In genomic region chr5:105651561-105651991, GRCm38 (mm10) we compare ENCODE assay signal across 9 mouse cellular contexts. TPM values are rescaled to one million over a fixed set of nuclear protein-coding genes. Genes with fewer than 3 reads are reported as not detected.
A peak's percentile ranks its signal among the peaks of the same experiment; 100 is the strongest.
DNase-seq lines count a peak whose midpoint lies in the region; ATAC-seq and TF ChIP-seq lines count a peak whose summit lies in the region.
"Had no signal": no experiment of that assay in that cellular context is flagged by ENCODE, and none has a peak within 500 bp of the region (broad histone marks: within the 10 kb centered on the region; RNA-seq: fewer than 3 reads in every experiment).

No protein-coding gene starts in this region.

- no peak for ATAC-seq in lung, embryonic 14.5 days (ENCODE audit: insufficient read depth)
- no peak for ATAC-seq in neural tube, embryonic 11.5 days (ENCODE audit: insufficient read depth, low FRiP score, low TSS enrichment)

- peak; percentile 57 for DNase-seq in lung, embryonic 14.5 days
- DNase-seq in lung, postnatal 36 days, result no peak
- no peak for DNase-seq in embryonic facial prominence, embryonic 10.5 days (ENCODE audit: low spot score)
- DNase-seq in kidney, postnatal 4 days, result peak; percentile 32 to 49
- DNase-seq in neural tube, embryonic 11.5 days (ENCODE audit: low spot score), result peak; percentile 17
- DNase-seq in right cerebral cortex, postnatal 4 days, result no peak
- DNase-seq in gastrocnemius, adult 18-20 months (ENCODE audit: low spot score), result no peak
- no peak for DNase-seq in forebrain, embryonic 10.5 days (ENCODE audit: extremely low spot score, low spot score)
- DNase-seq: cerebellum, adult 2 months had no signal

- H3K27ac ChIP-seq in lung, embryonic 14.5 days (ENCODE audit: low read depth), result peak overlapping the region; percentile 43; the same call in 1 of the 2 replicates
- H3K27ac ChIP-seq in embryonic facial prominence, embryonic 10.5 days (replicated peaks), result 0 out of 2 replicates have a peak overlapping the region, but pooled peaks have one; percentile 40
- no peak overlapping the region for H3K27ac ChIP-seq in neural tube, embryonic 11.5 days (ENCODE audit: low read depth, low read length)
- no peak overlapping the region for H3K27ac ChIP-seq in forebrain, embryonic 10.5 days

- no peak for TF ChIP-seq CTCF in lung, embryonic 14.5 days (IDR thresholded peaks at IDR 0.05; ENCODE audit: low read depth)

- no peaks in the 10 kb centered on the region for H3K27me3 ChIP-seq in lung, embryonic 14.5 days (ENCODE audit: insufficient read depth, low read length)
- H3K27me3 ChIP-seq in embryonic facial prominence, embryonic 10.5 days (replicated peaks; ENCODE audit: low read depth, poor library complexity, severe bottlenecking), result peaks cover 9% of the 10 kb centered on the region; the same call in 1 of the 2 replicates
- H3K27me3 ChIP-seq in neural tube, embryonic 11.5 days (ENCODE audit: control insufficient read depth, insufficient read depth, low read length), result no peaks in the 10 kb centered on the region
- H3K27me3 ChIP-seq in forebrain, embryonic 10.5 days (ENCODE audit: poor library complexity, severe bottlenecking), result peaks cover 15% of the 10 kb centered on the region; the same call in 1 of the 2 replicates

- H3K36me3 ChIP-seq in lung, embryonic 14.5 days (ENCODE audit: insufficient read depth), result no peaks in the 10 kb centered on the region
- no peaks in the 10 kb centered on the region for H3K36me3 ChIP-seq in embryonic facial prominence, embryonic 10.5 days (replicated peaks)
- H3K36me3 ChIP-seq in neural tube, embryonic 11.5 days (ENCODE audit: control insufficient read depth, insufficient read depth, low read length), result no peaks in the 10 kb centered on the region
- H3K36me3 ChIP-seq in forebrain, embryonic 10.5 days (replicated peaks), result no peaks in the 10 kb centered on the region

- H3K4me1 ChIP-seq in lung, embryonic 14.5 days (ENCODE audit: insufficient read depth), result peaks cover 6% of the 10 kb centered on the region; the same call in 1 of the 2 replicates
- H3K4me1 ChIP-seq in embryonic facial prominence, embryonic 10.5 days, result peaks cover 31% of the 10 kb centered on the region
- H3K4me1 ChIP-seq in neural tube, embryonic 11.5 days (ENCODE audit: control insufficient read depth, insufficient read depth, low read length), result no peaks in the 10 kb centered on the region
- peaks cover 22% of the 10 kb centered on the region for H3K4me1 ChIP-seq in forebrain, embryonic 10.5 days

- no peak overlapping the region for H3K9ac ChIP-seq in lung, embryonic 14.5 days
- H3K9ac ChIP-seq in neural tube, embryonic 11.5 days (ENCODE audit: low read length), result no peak overlapping the region; the same call in 1 of the 2 replicates

- H3K4me3 ChIP-seq in lung, embryonic 14.5 days (ENCODE audit: low read depth, low read length), result no peak overlapping the region
- no peak overlapping the region for H3K4me3 ChIP-seq in embryonic facial prominence, embryonic 10.5 days
- H3K4me3 ChIP-seq in neural tube, embryonic 11.5 days (ENCODE audit: low read depth, low read length), result no peak overlapping the region
- H3K4me3 ChIP-seq in forebrain, embryonic 10.5 days, result no peak overlapping the region

- no peaks in the 10 kb centered on the region for H3K9me3 ChIP-seq in lung, embryonic 14.5 days (ENCODE audit: low read depth, low read length)
- no peaks in the 10 kb centered on the region for H3K9me3 ChIP-seq in embryonic facial prominence, embryonic 10.5 days
- H3K9me3 ChIP-seq in neural tube, embryonic 11.5 days (ENCODE audit: control insufficient read depth, low read length), result no peaks in the 10 kb centered on the region
- no peaks in the 10 kb centered on the region for H3K9me3 ChIP-seq in forebrain, embryonic 10.5 days

- peak overlapping the region; percentile 33; the same call in 1 of the 2 replicates for H3K4me2 ChIP-seq in lung, embryonic 14.5 days
- H3K4me2 ChIP-seq in neural tube, embryonic 11.5 days (ENCODE audit: low read depth), result no peak overlapping the region

- 21% methylated on average over 11 of the region's 11 CpGs for WGBS in lung, embryonic 14.5 days
- WGBS in embryonic facial prominence, embryonic 10.5 days, result 49% methylated on average over 11 of the region's 11 CpGs
- WGBS in neural tube, embryonic 11.5 days, result 48% methylated on average over 11 of the region's 11 CpGs
- WGBS in forebrain, embryonic 10.5 days, result 79% methylated on average over 11 of the region's 11 CpGs

RNA-seq across cellular contexts. Expression of gene Lrrc8d, which starts 48.2 kb away (rescaled TPM):
- polyA plus RNA-seq in lung, embryonic 14.5 days (2014; fragmentation: Nextera tagmentation; extraction: Ambion mirVana), result 25.0 and 27.1 TPM in 2 replicates
- 22.2 TPM in 2 replicates for polyA plus RNA-seq in embryonic facial prominence, embryonic 10.5 days (2016; fragmentation: Nextera tagmentation; extraction: Ambion mirVana)
- 28.1 and 28.6 TPM in 2 replicates for polyA plus RNA-seq in neural tube, embryonic 11.5 days (2014; fragmentation: Nextera tagmentation; extraction: Ambion mirVana)
- 1 to 10 TPM; 3.3 to 5.0 TPM for total RNA-seq in gastrocnemius, adult 18-20 months (2021)
- 19.9 and 20.1 TPM in 2 replicates for polyA plus RNA-seq in forebrain, embryonic 10.5 days (2016; fragmentation: Nextera tagmentation; extraction: Ambion mirVana)

Comparison
In these comparisons a context has a peak if more than half of its experiments do, and no peak if none do; other contexts are left out.
1. DNase-seq: peak in lung, embryonic 14.5 days (single experiment), kidney, postnatal 4 days (2 of 2) and neural tube, embryonic 11.5 days (single experiment); none in lung, postnatal 36 days (single experiment), embryonic facial prominence, embryonic 10.5 days (single experiment), right cerebral cortex, postnatal 4 days (single experiment), gastrocnemius, adult 18-20 months (single experiment) and forebrain, embryonic 10.5 days (single experiment).
2. H3K27ac ChIP-seq: peak in lung, embryonic 14.5 days (single experiment) and embryonic facial prominence, embryonic 10.5 days (single experiment); none in neural tube, embryonic 11.5 days (single experiment) and forebrain, embryonic 10.5 days (single experiment).